Mouse (Mus musculus) T-helper 17 cell (primary cell): ENCODE measurements at regions not wholly inside any gene's neighbourhood (a gene's known extent, or its start where the extent isn't known, plus 50 kb on each side); places are given as distances from the start of the nearest gene placed in this dataset.

Experiments used
- in situ Hi-C, 2 experiments: fragments of 300-600 bp; cut with MboI, MseI; formaldehyde crosslinking; loops; 1 replicate in 1 of 2; 2 replicates in 1 of 2; pipeline ENCODE4 v1.15.1; 2025; ENCODE audit warnings: high pct_unique_total_duplicates in 2 of 2

DNA sequence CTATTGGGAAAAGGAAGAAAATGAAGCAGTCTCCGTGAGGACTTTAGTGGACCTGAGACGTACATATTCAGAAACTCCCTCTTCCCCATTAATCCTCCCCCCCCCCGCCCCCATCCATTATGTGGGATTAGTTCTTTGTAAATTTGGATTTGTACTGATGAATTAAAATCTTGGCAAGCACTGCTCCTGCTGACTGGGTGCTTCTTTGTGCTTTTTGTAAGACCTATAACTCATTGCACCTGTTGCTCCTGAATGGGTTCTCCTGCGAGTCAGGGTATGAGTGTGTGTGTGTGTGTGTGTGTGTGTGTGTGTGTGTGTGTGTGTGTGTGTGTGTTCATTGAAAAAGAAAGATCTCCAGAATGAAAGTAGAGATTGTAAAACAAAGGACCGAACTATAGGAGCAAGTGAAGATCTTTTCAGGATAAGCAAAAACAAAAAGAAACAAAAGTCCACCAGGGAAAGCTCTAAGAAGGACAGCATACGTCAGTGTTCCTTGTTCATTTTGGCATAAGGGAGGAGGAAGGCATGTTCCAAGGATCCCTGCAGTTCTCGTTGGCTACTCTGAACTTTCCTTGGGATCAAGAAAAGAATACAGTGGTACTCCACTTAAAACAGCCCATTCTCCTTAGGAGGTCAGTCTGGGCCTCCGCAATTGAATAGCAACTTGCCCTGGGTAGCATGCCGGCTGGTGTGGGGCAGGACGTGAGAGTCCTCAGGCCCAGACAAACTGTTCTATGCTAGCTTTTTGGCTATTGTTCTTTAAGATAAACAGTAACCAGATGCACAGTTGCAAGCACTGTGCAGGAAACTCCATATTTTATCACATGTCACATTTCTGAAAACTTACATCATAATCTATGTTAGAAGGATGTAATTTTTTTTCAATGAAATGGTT lies 131.9 kb upstream of the Zfp462 start:
- in situ Hi-C loops = no loop called here

GRCm38 (mm10) chr4:54837326-54837725 lies 107.5 kb upstream of the Zfp462 start:
- in situ Hi-C loops = no loop called here

DNA sequence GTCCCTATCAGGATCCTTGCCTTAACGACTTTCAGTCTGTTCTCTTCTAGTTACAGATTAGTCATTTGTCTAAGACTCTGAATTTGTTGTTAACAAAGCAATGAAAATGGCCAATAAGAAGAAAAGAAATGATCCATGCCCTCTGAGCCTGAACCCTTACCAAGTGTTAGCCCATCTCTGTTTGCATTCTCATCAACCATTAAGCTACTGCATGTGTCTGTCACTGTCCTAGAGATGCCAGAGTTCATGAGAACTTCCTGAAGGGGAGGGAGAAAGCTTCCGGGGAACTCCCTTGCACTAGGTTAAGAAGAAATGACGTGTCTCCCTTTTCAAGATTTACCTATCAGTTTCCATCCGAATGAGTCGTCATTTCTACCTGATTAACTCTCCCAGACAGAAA lies 106.7 kb upstream of the Zfp462 start:
- in situ Hi-C loops = no loop called here

DNA sequence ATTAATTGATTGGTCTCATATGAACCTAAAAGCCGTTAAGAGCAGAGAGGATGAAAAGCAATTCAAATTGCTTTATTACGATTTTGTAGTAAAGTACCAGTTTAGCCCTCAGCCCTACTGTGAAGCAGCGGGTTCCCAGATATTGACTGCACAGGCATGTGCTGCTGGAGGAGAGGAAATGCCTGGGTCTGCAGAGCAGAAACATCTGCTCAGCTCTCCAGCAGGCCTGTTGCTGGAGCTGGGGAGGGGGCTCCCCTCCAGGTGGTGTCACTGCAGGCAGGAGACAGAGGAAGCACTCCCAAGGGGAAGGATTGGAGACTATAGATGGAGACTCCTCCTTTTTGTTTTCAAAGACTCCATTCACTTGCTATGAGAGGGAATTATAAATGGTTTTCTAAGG lies 106.1 kb upstream of the Zfp462 start:
- in situ Hi-C loops = no loop called here

DNA sequence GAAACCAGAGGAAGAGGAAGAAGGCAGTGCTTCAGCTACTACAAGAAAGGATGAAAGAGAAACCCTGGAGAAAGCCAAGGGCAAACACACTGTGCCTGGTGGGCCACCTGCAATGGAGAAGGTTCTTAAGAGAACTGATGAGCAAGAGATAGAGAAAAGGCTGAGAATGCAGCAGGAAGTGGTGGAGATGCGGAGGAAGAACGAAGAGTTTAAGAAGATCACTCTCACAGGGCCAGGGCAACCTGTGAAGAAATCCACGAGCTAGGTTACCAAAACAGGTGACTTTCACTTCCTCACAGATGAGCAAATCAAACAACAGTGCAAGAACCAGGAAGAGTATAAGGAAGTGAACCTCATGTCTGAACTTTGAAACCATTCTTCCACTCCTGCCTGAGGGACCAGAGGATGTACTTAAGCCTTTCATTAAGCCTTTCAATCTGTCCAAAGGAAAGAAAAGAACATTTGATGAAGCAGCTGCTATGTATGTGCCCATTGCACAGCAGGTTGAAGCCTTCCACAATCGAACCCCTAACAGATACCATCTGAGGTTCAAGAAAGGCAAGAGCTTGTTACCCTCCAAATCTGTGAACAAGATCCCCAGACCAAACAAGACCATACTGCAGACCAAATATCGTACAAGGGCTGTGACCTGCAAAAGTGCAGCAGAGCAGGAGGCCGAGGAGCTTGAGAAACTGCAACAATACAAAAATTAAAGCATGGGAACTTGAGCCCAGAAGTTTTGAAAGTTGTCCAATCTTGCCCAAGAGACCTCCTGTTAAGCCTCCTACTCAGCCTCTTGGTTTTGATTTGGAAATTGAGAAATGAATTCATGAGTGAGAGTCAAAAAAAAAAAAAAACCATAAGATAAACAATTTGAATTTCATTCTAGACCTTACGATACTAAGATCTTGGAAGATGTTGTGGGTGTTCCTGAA lies 91.6 kb upstream of the Zfp462 start:
- in situ Hi-C loops = no loop called here

- in situ Hi-C loops = no loop called here
Measured at GRCm38 (mm10) chr4:54858604-54859003, 86.2 kb upstream of the Zfp462 start.

- in situ Hi-C loops = no loop called here
Measured at GRCm38 (mm10) chr4:54866062-54866461, 78.8 kb upstream of the Zfp462 start.

GRCm38 (mm10) chr4:54874136-54874827 lies 70.6 kb upstream of the Zfp462 start:
- in situ Hi-C loops = no loop called here

DNA sequence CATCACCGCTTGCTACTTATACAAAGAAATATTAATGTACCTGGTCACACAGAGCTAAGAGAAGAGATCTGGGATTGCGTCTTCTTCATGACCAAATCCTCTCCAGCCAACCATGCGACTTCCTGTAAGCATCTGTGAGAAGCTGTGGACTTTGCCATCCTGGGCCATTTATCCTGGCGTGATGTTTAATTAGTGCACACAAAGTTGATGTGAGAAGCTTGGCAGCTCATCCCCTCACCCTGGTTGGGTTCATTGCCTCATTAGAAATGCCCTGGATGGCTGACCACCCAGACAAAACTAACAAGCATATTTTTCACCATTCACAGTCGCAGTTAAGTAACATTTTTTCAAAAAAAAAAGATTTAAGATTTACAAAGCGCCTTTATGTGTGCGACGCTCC lies 69.3 kb upstream of the Zfp462 start:
- in situ Hi-C loops = no loop called here

- in situ Hi-C loops = no loop called here
Measured at GRCm38 (mm10) chr4:54877361-54877760, 67.5 kb upstream of the Zfp462 start.

- in situ Hi-C loops = no loop called here
Measured at GRCm38 (mm10) chr4:54878531-54878930, 66.3 kb upstream of the Zfp462 start.

DNA sequence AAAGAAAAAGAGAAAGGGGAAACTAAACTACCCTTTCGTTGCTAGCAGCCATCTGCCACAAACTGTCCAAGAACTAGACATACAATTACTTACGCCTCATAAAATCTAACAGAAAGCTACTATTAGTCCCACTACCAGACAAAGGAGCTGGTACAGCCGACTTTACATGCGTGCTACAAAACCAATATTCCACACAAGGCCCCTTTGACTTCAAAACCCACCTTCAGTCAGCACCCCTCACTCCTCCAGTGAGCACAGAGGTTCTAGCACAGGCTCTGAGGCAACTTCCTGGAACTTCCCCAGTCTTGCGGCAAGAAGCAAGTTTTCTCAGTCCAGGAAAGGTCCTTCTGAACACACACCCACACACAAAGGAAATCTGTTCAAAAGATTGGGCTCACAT lies 51.6 kb upstream of the Zfp462 start:
- in situ Hi-C loops = no loop called here
